Mouse (Mus musculus) stomach, postnatal 0 days (tissue): Measurements from ENCODE around the gene Saysd1.

ENCODE experiments used
- CTCF ChIP-seq: IDR thresholded peaks from 2 replicates; pipeline ENCODE4 v1.5.1; 2016; ENCODE audit warnings: antibody characterized with exemption, low read depth, mild to moderate bottlenecking, moderate library complexity
- EP300 ChIP-seq: optimal IDR thresholded peaks from 2 replicates; pipeline ENCODE3; 2016; ENCODE audit warnings: antibody characterized with exemption

- TF ChIP-seq CTCF (no peak), EP300 (no peak)
Measured at GRCm38 (mm10) chr14:20120012-20120411, 18.3 kb downstream of the Saysd1 start.
